Mouse (Mus musculus) frontal cortex, adult (tissue): ENCODE results near the gene Ccser1.

Experiments used
- ATAC-seq: cut with Nextera tagmentation; 2 replicates; pipeline ENCODE4 v1.9.2; 2017; ENCODE audit warnings: mild to moderate bottlenecking, moderate library complexity, mixed read lengths; ENCODE audit not compliant: low TSS enrichment

The Ccser1 gene

DNA sequence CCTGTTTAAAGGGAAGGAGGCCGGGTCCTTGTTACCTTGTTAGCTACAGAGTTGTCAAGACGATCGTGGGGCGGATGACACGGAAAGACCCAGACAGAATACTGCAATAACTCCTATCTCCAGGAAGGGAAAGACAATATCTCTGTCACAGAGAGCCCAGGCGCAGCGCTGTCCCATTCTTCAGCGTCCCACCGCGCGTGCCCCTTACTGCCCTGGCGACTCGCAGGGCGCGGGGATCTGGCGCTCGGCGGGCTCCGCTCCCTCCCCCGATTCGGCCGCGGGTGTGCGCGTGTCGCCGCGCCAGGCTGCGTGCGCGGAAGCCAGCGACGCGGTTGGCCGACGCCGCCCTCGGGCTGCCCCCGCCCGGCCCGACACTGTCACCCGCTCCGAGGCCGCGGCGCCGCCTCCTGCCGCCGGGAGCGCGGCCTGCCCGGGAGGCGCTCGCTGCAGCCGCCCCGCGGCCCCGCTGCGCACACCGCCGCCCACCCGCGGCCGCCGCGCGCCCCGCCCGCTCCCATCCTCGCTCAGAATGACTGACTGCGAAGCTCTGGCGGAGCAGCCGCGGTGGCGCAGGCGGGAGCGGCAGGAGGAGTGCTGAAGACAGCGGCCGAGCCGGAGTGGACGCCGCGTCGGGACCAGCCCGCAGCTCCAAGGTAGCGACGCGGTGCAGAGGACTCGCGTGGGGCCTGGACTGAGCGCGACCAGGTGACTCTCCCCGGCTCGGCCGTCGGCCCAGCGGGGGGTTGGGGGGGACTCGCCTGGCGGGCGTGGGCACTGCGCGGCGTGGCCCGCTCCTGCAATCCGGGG is at the start of gene Ccser1:
Gene Ccser1, plus strand, starts transcription at position 376 of the 807 bp plus-strand sequence.
- peak; percentile 88 for ATAC-seq

GRCm38 (mm10) chr6:61136436-61136835 is 43.7 kb upstream of the Ccser1 start:
- peak; percentile 91 for ATAC-seq

GRCm38 (mm10) chr6:61143031-61143430 is 37.1 kb upstream of the Ccser1 start:
- no peak for ATAC-seq

GRCm38 (mm10) chr6:61152924-61153323 is 27.2 kb upstream of the Ccser1 start:
- ATAC-seq = no peak

GRCm38 (mm10) chr6:61154654-61155053 is 25.5 kb upstream of the Ccser1 start:
- ATAC-seq = no peak

DNA sequence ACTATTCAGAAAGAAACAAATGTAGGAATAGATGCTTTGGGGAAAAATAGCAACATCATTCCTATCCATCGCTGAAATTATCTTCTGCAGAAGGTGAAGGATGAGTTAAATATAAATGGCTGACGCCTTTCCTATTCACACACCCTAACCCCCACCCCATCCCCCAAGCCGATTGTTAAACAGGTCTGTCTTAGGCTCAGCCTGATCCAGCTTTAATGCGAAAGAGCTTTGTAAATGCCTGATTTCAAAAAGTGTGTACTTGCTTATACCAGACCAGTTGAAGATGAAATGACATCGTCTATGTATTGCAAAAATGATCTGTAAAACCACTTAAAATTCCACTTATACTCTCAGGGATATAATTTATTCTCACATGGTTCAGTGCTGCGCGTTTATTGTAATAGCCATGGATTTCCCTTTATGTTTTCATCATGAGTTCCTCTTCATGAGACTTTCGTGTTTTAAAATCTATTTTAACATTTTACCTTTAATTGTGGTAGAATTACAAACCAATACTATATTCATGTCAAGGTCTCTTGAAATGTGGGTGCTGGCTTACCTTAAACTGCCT is 25.0 kb upstream of the Ccser1 start:
- no peak for ATAC-seq

DNA sequence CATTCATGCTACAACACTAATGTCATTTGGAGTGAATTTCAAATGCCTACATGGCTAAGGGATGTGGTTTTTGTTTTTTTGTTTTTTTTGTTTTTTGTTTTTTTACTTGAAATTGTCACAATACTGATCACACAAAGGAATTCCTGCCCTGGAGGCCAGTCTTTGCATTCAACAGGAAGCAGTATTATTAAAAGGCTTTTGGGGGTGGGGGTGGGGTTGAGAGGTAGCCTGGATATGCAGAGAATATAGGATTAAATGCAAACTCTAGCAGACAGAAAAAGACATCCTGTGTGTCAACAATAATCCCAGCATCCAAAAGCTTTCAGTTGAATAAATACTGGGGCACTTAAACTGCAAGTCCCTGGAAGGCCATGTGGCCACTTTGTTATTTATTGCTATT is 24.4 kb upstream of the Ccser1 start:
- no peak for ATAC-seq

- peak; percentile 93 for ATAC-seq
Observed at GRCm38 (mm10) chr6:61162117-61162516, 18.0 kb upstream of the Ccser1 start.

DNA sequence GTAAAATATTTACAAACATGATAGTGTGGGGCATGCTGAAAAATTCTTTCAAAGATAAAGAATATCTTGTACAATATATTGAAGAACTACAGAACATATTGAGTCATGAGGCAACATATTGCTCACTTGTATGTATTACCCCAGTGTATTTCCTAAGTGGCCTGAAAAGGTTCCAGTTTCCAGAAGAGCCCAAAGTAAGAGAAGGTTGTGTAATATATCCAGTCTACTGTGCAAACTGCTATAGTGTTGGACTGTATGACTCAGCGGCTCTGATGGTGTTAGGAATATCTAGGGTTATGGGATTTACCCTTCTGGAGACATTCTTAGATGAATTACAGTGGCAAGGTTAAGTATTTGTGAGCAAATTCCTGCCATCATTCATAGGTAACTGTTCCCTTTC is 13.2 kb upstream of the Ccser1 start:
- ATAC-seq = no peak

DNA sequence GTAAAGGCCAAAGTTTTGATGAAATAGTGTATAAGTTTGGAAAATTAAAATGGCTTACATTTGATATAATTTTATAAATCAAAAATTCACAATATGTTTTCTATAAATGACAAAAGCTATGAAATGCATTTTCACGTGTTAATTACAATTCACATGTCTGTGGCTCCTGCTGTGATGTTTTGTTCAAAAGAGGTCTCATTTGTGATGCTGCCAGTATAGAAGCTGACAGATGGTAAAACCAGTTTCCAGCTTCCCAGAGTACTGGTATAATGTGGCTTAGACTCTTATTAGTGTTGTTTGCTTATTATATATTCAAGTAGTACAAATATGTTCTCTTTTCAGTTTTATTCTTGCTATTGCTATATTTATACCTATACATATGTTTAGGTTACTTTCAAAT is 4.0 kb upstream of the Ccser1 start:
- ATAC-seq = no peak

DNA sequence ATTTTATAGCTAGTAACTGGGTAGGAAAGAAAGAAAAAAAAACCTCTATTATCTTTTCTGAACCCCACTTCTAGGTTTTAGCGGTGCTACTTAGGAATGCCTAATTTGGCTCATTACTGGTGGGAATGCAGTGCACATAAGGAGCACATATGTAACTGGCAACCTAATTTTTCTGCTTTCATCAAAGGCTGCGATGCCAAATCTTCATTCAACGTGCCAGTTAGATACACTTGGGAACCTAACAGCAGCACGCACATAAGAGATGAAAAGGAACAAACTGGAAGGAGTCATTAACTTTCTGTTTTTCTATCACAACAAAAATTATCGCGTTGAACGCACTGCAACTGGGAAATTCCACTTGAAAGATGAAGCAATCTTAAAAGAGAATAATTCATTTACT is 2.6 kb upstream of the Ccser1 start:
- ATAC-seq = no peak

GRCm38 (mm10) chr6:61179641-61179948 is 529 bp upstream of the Ccser1 start:
- ATAC-seq = peak; percentile 33

DNA sequence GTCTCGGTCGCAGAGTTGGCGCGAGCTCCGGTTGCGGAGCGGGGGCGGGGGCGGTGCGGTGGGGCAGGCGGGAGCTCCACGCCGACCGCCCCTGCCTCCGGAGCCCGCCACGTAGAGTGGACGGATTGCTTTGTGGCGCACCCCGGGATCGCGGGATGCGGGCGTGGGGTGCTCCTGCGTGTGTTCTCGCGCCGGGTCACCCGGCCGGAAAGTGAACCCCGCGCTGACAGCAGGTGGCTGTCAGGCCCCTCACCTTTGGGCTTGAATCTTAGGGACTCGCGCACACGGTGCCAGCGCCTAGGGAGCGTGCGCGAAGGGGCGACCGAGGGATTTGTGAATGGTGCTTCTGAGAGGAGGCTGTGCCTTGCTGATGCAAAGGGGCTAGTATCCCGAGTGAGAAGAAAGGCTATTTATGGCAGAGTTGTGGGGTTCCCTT is 650 bp downstream of the Ccser1 start:
- ATAC-seq = peak; percentile 64

DNA sequence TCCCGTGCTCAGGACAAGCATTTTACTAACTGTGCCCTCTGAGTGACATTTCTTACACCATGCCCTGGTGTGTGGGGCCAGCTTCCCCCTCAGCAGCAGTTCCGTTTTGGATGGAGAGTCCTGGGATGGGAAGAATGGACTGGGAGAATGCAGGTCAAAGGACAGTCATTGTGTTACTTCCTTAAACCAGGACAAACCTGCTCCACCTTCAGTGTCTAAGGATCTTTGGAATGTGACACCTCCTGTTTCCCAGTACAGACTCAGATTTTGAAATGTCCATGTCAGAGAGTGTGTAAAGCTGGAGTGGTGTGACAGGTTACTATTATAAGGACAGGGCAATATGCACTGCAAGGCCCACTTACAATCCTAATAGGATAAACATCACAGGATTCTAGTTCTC is 8.9 kb downstream of the Ccser1 start:
- no peak for ATAC-seq

GRCm38 (mm10) chr6:61191597-61192386 is 11.7 kb downstream of the Ccser1 start:
- peak; percentile 95 for ATAC-seq

DNA sequence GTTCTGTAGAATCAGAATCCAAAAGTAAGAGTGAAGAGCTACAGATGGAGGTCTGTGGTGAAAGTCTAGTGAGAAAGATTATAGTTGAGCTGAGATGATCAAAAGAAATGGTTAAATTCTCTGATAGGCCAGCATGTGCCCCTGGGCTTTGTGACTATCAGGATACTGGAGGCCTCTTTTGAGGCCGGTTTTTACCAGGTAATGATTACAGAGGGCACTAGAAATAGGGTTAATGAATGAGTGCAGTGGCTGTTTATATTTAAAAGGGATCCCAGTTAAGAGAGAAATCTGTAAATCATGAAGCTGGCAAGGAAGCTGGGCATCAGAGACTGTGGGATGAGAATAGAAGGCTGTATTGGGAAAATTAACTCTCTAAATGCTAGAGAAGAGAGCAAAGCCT is 23.2 kb downstream of the Ccser1 start:
- ATAC-seq = no peak

DNA sequence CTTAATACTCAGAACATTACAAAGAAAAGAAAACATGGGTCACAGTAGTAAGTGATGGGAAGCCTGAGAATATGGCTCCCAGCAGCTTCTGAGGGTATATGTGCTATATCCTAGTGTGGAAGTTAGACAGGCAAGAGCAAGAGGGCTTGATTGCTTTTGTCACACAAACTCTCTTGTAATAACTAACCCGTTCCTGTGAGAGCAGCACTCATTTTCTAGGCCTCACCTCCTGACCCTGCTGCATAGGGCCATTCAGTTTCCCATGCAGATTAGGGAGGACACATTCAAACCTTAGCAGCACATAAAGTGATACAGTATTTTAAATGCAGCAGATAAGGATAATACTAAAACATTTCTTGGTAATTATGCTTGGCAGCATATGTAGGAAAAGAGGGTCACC is 25.9 kb downstream of the Ccser1 start:
- no peak for ATAC-seq

DNA sequence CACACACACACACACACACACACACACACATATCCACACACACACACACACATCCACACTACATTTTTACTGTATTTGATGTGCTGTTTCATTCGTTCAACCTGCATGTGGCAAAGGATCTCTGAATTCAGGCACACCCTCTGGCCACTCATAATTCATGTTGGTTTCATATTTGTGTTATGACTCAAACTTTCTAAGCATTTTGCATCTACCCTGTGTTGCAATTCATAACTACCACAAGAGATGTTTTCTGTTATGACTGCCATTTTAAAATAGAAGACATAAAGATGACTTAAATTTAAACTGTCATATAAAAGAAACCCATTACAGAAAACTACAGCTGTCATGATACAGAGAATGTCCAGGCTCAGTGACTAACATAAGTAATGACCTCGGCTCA is 26.5 kb downstream of the Ccser1 start:
- no peak for ATAC-seq

DNA sequence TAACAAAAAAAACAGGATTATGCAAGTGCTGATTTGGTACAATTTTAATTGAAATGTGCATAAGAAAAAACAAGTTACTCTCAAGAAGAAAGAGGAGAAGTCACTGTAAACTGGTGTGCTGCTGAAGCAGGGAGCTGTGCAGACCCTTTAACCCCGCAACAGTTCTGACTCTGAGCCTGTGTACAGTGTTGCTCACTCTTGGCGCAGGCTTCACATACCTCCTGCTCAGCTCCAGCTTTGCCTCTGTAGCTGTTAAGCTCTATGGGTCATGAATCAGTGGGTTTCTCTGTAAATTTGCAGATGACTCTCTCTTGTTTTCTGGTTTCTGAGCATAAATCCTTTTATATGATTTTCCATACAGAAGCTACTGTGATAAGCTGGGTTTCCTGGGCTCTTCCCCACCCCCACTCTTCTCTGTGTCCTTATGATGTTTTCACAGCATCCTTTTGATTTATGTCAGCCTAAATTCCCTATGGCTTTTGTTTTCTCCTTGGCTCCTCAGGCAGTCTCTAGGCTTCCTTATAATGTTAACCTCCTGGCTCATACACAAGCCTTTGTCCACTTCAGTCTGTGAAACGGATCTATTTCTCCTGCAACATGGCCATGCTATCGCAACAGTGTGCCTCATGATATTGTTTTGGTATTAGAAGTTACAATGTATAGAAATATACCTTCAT is 30.1 kb downstream of the Ccser1 start:
- no peak for ATAC-seq

DNA sequence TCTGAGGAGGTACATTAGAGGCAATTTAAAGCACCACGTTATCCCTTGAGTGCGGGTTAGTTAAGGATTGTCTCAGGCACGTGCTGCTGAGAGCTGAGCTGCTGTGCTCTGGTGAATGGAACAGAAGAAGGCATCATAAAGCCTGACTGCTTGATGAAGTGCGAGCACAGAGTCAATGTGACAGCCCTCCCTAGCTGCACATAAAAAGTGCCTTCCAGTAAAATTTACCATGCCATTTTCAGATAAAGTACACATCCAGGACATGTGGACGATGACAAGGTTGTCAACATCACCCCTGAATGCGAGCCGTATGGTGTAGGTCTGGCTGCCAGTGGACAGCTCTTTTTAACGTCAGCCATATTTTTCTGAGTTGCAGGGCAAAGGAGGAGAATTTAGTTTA is 35.6 kb downstream of the Ccser1 start:
- ATAC-seq = no peak

DNA sequence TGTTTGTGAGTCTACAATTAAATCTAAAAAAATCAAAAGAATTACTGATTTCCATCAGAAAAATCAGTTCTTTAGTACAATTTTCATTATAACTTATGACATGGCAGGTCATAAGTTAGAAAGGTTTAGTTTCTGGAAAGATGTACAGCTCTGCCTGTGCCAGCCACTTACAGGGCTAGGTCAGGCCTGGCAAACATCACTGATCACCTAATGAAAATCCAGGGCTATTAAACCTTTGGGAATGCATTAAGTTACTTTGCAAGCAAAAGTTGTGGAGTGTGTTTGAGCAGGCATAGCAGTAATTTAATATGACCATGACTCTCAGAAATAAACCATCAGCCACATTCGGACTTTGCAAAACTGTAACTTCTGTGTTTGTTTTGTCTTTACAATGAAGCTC is 36.4 kb downstream of the Ccser1 start:
- ATAC-seq = no peak

DNA sequence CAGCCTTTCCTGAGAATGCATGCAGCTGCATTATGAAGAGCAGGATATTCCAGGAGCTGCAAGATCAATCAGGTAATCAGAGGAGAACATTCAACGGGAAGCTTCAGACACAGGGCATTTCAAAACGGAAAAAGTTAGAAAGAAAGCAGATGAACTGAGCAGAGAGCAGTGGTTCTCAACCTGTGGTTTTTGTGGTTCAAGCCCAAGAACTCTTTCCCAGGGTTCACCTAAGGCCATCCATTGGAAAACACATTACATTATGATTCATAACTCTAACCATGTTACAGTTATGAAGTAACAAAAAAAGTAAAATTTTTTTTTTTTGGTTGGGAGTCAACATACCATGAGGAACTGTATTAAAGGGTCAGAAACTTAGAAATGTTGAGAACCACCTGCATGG is 37.6 kb downstream of the Ccser1 start:
- ATAC-seq = no peak
